Mouse (Mus musculus): ENCODE measurements around the gene Foxk1.

The Foxk1 gene

DNA sequence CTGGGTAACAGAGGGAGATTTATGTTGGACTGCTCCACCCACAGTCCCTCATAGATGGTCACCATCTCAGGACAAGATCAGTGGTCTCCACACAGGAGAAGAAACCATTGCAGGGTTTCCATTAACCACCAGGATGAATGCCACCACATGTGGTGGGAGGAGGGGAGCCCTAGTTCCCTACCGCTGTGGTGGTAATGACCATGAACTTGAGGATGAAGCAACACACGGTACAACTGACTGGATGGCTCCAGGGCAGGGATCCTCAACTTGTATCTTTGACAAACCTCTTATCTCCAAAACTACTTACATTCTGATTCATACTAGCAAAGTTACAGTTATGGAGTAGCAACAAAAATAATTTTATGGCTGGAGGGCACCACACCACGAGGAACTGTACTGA, 92.0 kb downstream of the Foxk1 start:
- in situ Hi-C loops (cut with MboI; ENCODE audit: low pct_unique_long_range_greater_than_20kb in 1 of 2, low sequenced_read_pairs in 2 of 2, unreplicated experiment in 1 of 2) = loop anchor here in 1 of 2 experiments (25.0 kb wide), 1 partner anchor 369 kb away; no protein-coding TSS in a partner anchor

DNA sequence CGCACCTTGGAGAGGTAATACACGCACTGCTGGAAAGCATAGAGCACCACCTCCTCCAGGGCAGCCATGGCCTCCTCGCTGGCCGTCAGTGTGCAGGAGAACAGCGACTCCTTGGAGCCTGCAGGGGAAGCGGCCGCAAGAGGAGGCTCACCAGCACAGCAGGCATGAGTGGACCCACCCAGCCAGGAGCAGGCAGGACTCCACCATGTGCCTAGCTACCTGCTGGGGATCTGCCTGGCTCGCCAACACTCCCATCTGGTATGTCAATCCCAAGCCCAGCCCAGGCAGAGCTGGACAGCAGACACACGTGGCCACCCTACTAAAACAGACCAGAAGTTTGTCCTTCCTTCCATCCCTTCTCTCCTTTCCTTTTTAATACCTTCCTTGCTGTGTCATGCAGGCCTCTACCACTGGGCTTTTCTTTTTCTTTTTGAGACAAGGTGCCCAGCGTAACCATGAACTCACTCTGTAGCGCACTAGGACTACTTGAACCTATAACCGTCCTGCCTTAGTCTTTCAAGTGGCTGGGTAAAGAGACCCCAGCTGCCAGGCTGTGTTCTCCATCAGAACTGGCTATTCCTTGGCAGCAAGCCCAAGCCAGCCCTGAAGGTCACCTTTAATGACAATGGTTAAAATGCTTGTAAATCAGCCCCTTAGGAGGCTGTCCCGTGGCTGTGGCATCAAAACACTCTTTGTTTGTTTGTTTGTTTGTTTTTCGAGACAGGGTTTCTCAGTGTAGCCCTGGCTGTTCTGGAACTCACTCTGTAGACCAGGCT, 94.2 kb downstream of the Foxk1 start:
- in situ Hi-C loops (cut with MboI; ENCODE audit: low pct_unique_long_range_greater_than_20kb in 1 of 2, low sequenced_read_pairs in 2 of 2, unreplicated experiment in 1 of 2) = loop anchor here in 1 of 2 experiments (25.0 kb wide), 1 partner anchor 367 kb away; no protein-coding TSS in a partner anchor

DNA sequence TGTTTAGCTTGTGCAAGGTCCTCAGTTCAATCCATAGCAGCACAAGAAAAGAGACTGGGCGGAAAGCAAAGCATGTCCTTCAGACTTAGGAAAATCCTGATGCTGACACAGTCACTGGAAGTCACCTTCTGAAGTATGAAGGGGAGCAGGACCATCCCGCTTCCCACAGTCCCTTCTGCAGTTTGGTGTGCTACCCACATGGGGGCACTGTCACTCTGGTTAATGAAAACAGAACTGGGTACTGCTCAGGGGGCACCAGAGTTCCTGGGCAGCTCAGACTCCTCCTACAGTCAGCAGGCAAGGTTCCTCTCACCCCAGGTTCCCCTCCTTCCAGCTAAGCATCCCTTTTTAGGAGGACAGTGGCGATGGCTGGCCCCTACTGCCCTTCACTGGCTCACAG, 97.7 kb downstream of the Foxk1 start:
- in situ Hi-C loops (cut with MboI; ENCODE audit: low pct_unique_long_range_greater_than_20kb in 1 of 2, low sequenced_read_pairs in 2 of 2, unreplicated experiment in 1 of 2) = loop anchor here in 1 of 2 experiments (25.0 kb wide), 1 partner anchor 363 kb away; no protein-coding TSS in a partner anchor

DNA sequence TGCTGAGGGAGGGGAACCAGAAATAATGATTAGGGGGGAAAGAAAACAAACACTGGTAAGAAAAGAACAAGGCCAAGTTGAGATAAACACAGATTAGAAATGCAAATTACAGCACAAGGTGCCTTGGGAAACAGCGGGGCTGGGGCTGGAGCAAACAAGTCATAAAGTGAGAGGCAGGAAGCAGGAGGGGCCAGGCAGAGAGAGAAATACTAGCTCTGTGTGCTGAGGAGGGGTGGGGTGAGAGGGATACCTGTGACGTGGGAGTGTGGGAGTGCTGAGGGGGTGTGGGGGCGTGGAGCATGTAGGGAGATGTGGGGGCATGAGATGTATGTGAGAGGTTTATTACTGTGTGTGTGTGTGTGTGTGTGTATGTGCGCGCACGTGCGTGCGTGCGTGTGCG, 99.6 kb downstream of the Foxk1 start:
- in situ Hi-C loops (cut with MboI; ENCODE audit: low pct_unique_long_range_greater_than_20kb in 1 of 2, low sequenced_read_pairs in 2 of 2, unreplicated experiment in 1 of 2) = loop anchor here in 1 of 2 experiments (5.0 kb wide), 1 partner anchor 46 kb away; no protein-coding TSS in a partner anchor

DNA sequence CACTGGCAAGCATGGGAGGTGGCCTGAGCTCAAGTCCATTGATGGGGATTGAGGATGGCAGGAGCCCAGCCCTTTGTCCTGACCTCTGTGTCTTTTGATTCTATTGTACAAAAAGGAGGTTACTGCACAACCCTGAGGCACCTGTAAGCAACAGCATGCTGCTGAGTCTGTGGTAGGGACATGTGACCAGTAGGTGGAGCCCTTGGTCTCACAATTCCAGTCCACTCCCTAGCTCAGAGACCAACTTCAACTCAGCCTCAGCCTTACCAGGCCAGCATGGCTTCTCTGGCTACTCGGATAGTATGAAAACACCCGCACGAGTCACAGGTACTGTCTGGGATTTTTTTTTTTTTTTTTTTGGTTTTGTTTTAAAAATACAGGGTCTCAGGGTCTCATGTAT, 101.1 kb downstream of the Foxk1 start:
- in situ Hi-C loops (cut with MboI; ENCODE audit: low pct_unique_long_range_greater_than_20kb in 1 of 2, low sequenced_read_pairs in 2 of 2, unreplicated experiment in 1 of 2) = loop anchor here in 1 of 2 experiments (5.0 kb wide), 1 partner anchor 45 kb away; no protein-coding TSS in a partner anchor

DNA sequence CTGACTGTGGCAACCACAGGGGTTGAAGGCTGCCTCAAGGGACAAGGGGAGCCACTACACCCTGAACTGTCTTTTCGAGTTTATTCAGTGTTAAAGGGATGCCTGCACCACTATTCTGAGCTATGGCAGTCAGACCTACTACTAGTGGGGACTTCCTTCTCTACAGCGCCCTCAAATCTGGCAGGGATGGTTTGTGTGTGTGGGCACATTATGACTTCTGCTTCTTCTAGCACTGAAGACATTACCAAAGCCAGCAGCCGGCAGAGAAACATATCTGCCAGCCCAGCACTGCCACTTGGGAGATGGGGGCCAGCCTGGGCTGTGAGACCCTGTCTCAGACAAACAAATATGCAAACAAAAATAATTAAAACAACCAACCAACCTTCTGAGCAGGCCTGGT, 102.9 kb downstream of the Foxk1 start:
- in situ Hi-C loops (cut with MboI; ENCODE audit: low pct_unique_long_range_greater_than_20kb in 1 of 2, low sequenced_read_pairs in 2 of 2, unreplicated experiment in 1 of 2) = loop anchor here in 1 of 2 experiments (5.0 kb wide), 1 partner anchor 43 kb away; no protein-coding TSS in a partner anchor

DNA sequence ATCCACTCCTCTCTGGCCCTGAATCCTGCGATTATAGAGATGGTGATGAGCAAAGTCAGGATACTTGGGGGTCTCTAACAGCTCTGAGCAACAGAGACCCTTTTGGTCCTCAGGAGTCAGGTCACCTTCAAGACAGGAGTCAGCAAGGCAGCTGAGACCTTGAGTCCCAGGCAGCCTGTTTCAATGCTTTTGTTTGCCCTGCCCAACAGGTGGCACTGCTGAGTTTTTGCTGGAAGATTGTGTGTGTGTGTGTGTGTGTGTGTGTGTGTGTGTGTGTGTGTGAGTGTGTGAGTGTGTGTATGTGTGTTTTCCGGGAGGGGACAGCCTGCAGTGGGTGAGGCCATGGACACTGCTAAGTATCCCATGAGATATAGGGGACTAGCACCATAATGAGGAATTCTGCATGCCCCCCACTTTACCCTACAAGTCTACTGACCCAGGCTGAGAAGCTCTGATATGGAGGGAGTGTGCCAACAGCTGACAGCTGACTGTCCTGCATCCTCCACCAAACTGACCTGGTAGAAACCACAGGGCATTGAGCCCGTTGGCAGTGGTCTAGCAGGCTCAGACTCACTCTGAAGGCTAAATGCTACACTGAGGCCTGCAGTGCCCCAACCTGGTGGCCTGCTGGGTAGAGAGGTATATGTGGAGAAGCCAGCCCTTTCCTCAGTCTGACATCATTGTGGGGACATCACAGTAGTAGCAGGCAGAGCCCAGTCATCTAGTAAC, 104.6 kb downstream of the Foxk1 start:
- in situ Hi-C loops (cut with MboI; ENCODE audit: low pct_unique_long_range_greater_than_20kb in 1 of 2, low sequenced_read_pairs in 2 of 2, unreplicated experiment in 1 of 2) = no loop called here

DNA sequence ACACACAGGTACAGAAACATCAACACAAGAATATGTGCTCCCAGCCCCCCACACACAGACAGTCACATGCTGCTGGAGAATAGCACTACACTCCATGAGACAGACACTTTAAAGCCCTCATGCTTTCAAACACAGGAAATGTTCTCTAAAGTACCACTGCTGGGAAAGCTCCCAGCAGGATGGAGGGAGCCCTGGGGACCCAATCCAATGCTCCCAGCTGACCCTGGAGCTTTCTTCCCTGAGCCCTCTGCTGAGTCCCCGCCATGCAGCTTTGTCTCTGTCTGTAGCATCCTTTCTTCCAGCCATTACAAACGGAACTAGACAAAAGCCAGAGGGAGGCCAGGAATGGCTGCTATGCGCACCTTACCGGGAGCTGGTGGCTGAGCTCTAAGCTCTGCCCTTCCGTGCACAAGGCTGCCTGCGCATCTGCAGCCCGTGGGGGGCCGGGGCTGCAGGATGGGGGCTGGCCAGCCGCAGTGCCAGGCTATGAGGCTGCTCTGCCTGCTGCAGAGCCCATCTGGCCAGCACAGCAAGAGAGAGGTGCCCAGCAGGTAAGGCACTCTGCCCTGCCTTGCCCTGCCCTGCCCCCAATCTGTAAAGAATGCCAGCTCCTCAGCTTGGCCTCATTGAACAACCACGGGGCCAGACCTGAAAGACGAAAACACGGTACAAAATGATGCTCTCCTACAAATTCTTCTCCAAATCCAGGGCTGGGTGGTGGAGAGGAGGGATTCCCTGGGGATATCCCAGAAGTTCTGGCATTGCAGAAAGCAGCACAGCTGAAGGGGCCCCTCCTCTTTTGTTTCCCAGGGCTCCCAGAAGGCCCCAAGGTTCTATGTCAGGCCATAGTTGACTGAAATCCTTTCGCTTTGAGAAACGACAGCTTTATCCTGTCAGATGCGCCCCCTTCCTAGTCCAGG, 108.1 kb downstream of the Foxk1 start:
- in situ Hi-C loops (cut with MboI; ENCODE audit: low pct_unique_long_range_greater_than_20kb in 1 of 2, low sequenced_read_pairs in 2 of 2, unreplicated experiment in 1 of 2) = no loop called here

DNA sequence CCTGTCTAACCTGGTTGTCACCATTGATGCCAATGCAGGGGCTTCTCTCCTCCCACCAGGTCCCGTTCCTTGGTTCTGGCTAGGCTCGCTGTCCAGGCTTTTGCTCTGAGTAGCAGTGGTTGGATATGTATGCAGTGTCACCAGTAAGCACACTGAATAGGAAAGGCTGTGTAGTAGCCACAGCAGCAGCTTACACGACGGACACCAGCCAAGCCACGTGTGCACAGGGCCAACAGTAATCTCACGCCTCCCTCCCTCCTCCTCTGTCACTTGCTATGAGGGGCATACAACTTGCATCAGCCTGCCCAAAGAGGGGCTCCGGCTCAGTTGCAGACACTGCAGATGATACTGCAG, 108.7 kb downstream of the Foxk1 start:
- in situ Hi-C loops (cut with MboI; ENCODE audit: low pct_unique_long_range_greater_than_20kb in 1 of 2, low sequenced_read_pairs in 2 of 2, unreplicated experiment in 1 of 2) = no loop called here

All from mouse embryonic stem cell (cell line).